Mouse (Mus musculus) G1E (cell line): ENCODE data around the gene Fezf1. TPM values are rescaled to one million over a fixed set of nuclear protein-coding genes. Genes with fewer than 3 reads are reported as not detected.

ENCODE experiments used
- ATAC-seq: 2 replicates; pipeline ENCODE4 v1.8.0; 2016; ENCODE audit warnings: mild to moderate bottlenecking; ENCODE audit not compliant: insufficient number of reproducible peaks, poor library complexity, low FRiP score, severe bottlenecking; ENCODE audit errors: extremely low read depth
- DNase-seq: peaks from one replicate; pipeline ENCODE4 v3.0.0; 2012; ENCODE audit warnings: low spot score
- H3K27me3 ChIP-seq: 2 replicates; pipeline ENCODE4 v1.6.1; 2012; ENCODE audit warnings: mild to moderate bottlenecking, low read length, inconsistent platforms; ENCODE audit not compliant: insufficient read depth
- H3K36me3 ChIP-seq: replicated peaks from 2 replicates; pipeline ENCODE3; 2012; ENCODE audit warnings: mild to moderate bottlenecking, inconsistent platforms
- H3K4me1 ChIP-seq: 2 replicates; pipeline ENCODE4 v1.6.1; 2012; ENCODE audit warnings: low read depth, low read length, inconsistent platforms, mixed read lengths; ENCODE audit not compliant: insufficient read depth
- H3K4me3 ChIP-seq: 2 replicates; pipeline ENCODE4 v1.5.1; 2012; ENCODE audit warnings: low read depth, mild to moderate bottlenecking, inconsistent platforms, low read length, moderate library complexity, mixed read lengths
- H3K9me3 ChIP-seq: replicated peaks from 2 replicates; pipeline ENCODE4 v1.6.1; 2012; ENCODE audit warnings: inconsistent platforms
- CTCF ChIP-seq: IDR thresholded peaks from 2 replicates; pipeline ENCODE4 v1.5.1; 2012; ENCODE audit warnings: low read depth, low read length, inconsistent platforms, mixed read lengths
- GATA1 ChIP-seq: IDR thresholded peaks from 2 replicates; pipeline ENCODE4 v1.6.1; 2012; ENCODE audit warnings: borderline replicate concordance, low read length, inconsistent platforms, mixed read lengths
- GATA2 ChIP-seq: IDR thresholded peaks from 2 replicates; pipeline ENCODE4 v1.6.1; 2012; ENCODE audit warnings: low read depth, low read length, inconsistent platforms, borderline replicate concordance
- POLR2AphosphoS5 ChIP-seq: IDR thresholded peaks from 2 replicates; pipeline ENCODE4 v1.6.1; 2012; ENCODE audit warnings: low read depth, low read length, inconsistent platforms; ENCODE audit not compliant: insufficient replicate concordance
- TAL1 ChIP-seq: conservative IDR thresholded peaks from 2 replicates; pipeline ENCODE4 v1.6.1; 2012; ENCODE audit warnings: low read depth, low read length, inconsistent platforms, mixed read lengths
- polyA plus RNA-seq: library from polyadenylated mRNA; stranded (reverse); fragments of >175 nt; gene quantifications from 2 replicates; pipeline ENCODE4 v1.2.3, GENCODE M21; 2012
- total RNA-seq, 2 experiments: library from RNA; stranded (forward) in 1 of 2; stranded (reverse) in 1 of 2; fragments of 200-1000 nt in 1 of 2; fragments of >200 nt in 1 of 2; fragmentation: Nextera tagmentation in 1 of 2; gene quantifications; 2 replicates each; pipeline ENCODE4 v1.2.3; 2014 to 2017

The Fezf1 gene
- total RNA-seq (2014; fragmentation: Nextera tagmentation) (not detected in 2 replicates), total RNA-seq (2017) (0.06 TPM in 1 of 2 replicates, not detected in the other), polyA plus RNA-seq (not detected in 2 replicates)

GRCm38 (mm10) chr6:23248313-23249052, at the start of gene Fezf1:
Gene Fezf1 (minus strand): TSS chr6:23248362.
- Histone ChIP-seq H3K4me1 (no peaks in the 10 kb centered on the region), H3K36me3 (no peaks in the 10 kb centered on the region), H3K9me3 (peaks cover 32% of the 10 kb centered on the region), H3K4me3 (peak within 1 kb of the TSS; percentile 27; the same call in 1 of the 2 replicates), H3K27me3 (peaks cover 20% of the 10 kb centered on the region; the same call in 1 of the 2 replicates)
- ATAC-seq (no peak), DNase-seq (no peak)
- no peak for TF ChIP-seq GATA2
- TF ChIP-seq POLR2AphosphoS5 = no peak
- no peak for TF ChIP-seq GATA1
- TF ChIP-seq TAL1 = no peak
- no peak for TF ChIP-seq CTCF

GRCm38 (mm10) chr6:23294685-23295084, 46.5 kb upstream of the Fezf1 start:
- H3K9me3 ChIP-seq = 0 out of 2 replicates have a peak, but pooled peaks cover 2% of the 10 kb centered on the region

DNA sequence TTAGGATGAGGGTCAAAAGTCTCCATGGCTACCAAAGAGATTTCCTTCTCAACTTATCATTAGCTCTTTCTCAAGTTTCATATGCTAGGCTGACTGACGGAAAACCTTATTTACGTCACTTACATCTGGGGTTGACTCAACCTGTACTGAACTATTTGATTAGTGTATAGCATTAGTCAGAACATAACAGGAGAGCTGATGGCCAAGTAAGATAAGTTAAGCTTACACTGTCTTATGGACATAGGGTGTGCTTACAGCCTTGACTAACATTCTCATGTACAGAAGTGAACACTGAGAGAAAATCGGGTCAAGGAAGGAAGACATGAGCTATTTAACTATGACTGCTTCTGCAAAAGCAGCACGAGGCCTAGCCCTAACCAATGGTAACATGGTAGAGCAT, 40.6 kb upstream of the Fezf1 start:
- ATAC-seq (no peak), DNase-seq (no peak)
- TF ChIP-seq GATA1 (no peak), CTCF (no peak), TAL1 (no peak), GATA2 (no peak), POLR2AphosphoS5 (no peak)
- H3K4me1 ChIP-seq = no peaks in the 10 kb centered on the region
- no peaks in the 10 kb centered on the region for H3K36me3 ChIP-seq
- no peaks in the 10 kb centered on the region for H3K27me3 ChIP-seq
- 0 out of 2 replicates have a peak, but pooled peaks cover 2% of the 10 kb centered on the region for H3K9me3 ChIP-seq
- no peak overlapping the region for H3K4me3 ChIP-seq

More at GRCm38 (mm10) chr6:23294685-23295084, 46.5 kb upstream of the Fezf1 start:
- Histone ChIP-seq H3K4me3 (no peak overlapping the region), H3K4me1 (no peaks in the 10 kb centered on the region), H3K27me3 (no peaks in the 10 kb centered on the region), H3K36me3 (no peaks in the 10 kb centered on the region)
- no peak for ATAC-seq
- DNase-seq = no peak
- no peak for TF ChIP-seq GATA2
- TF ChIP-seq GATA1 = no peak
- no peak for TF ChIP-seq TAL1
- TF ChIP-seq POLR2AphosphoS5 = no peak
- TF ChIP-seq CTCF = no peak

DNA sequence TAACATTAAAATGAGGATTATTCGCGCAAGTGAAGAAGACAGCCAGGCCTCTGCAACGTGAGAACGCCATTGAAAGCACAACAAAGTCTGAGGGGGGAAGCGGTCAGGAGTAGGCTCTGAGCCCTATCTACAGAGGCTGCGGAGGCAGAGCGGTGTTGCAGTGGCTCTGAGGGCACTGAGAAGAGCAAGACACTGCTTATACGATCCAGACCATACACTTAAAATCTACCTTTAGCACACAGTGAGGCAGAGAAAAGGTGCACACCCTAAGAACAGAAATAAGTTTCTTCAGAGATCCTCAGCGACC, 33.3 kb upstream of the Fezf1 start:
- no peak for TF ChIP-seq CTCF
- TF ChIP-seq GATA1 = no peak
- no peak for TF ChIP-seq TAL1

GRCm38 (mm10) chr6:23280811-23281513, 32.8 kb upstream of the Fezf1 start:
- ATAC-seq (no peak), DNase-seq (no peak)
- Histone ChIP-seq H3K4me1 (no peaks in the 10 kb centered on the region), H3K4me3 (no peak overlapping the region), H3K36me3 (no peaks in the 10 kb centered on the region), H3K27me3 (no peaks in the 10 kb centered on the region), H3K9me3 (no peaks in the 10 kb centered on the region)
- no peak for TF ChIP-seq POLR2AphosphoS5
- no peak for TF ChIP-seq CTCF
- no peak for TF ChIP-seq GATA2
- no peak for TF ChIP-seq GATA1
- TF ChIP-seq TAL1 = no peak

More for the DNA sequence above, 33.3 kb upstream of the Fezf1 start:
- Histone ChIP-seq H3K9me3 (no peaks in the 10 kb centered on the region), H3K36me3 (no peaks in the 10 kb centered on the region), H3K4me3 (no peak overlapping the region), H3K4me1 (no peaks in the 10 kb centered on the region), H3K27me3 (no peaks in the 10 kb centered on the region)
- DNase-seq = no peak
- ATAC-seq = no peak

DNA sequence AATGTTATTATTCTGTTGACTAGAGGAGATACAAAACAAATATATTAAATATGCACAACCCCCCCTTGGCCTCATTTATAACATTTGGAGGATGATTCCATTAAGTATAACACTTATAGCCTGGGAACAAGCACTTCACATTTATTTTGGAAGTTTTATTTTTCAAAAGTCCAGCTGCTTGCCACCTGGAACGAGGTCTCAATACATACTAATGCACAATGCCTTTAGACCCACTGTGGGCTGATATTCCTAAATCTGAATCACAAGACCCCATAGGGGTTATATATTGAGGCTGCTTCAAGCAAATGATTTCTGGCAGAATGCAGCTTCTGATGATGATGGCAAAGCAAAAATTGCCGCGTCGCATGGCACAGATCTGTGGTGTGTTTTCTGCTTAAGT, 25.3 kb upstream of the Fezf1 start:
- DNase-seq (no peak), ATAC-seq (no peak)
- Histone ChIP-seq H3K27me3 (no peaks in the 10 kb centered on the region), H3K4me1 (no peaks in the 10 kb centered on the region), H3K36me3 (no peaks in the 10 kb centered on the region), H3K9me3 (no peaks in the 10 kb centered on the region), H3K4me3 (no peak overlapping the region)
- no peak for TF ChIP-seq GATA2
- no peak for TF ChIP-seq CTCF
- no peak for TF ChIP-seq GATA1
- TF ChIP-seq POLR2AphosphoS5 = no peak
- no peak for TF ChIP-seq TAL1

GRCm38 (mm10) chr6:23272979-23273378, 24.8 kb upstream of the Fezf1 start:
- Histone ChIP-seq H3K9me3 (no peaks in the 10 kb centered on the region), H3K27me3 (no peaks in the 10 kb centered on the region), H3K4me1 (no peaks in the 10 kb centered on the region), H3K4me3 (no peak overlapping the region), H3K36me3 (no peaks in the 10 kb centered on the region)
- TF ChIP-seq GATA1 = no peak
- no peak for TF ChIP-seq CTCF
- no peak for TF ChIP-seq TAL1
- no peak for TF ChIP-seq GATA2
- TF ChIP-seq POLR2AphosphoS5 = no peak
- ATAC-seq = no peak
- no peak for DNase-seq
